Mouse (Mus musculus) layer of hippocampus, adult 8-10 months (tissue): ENCODE measurements at regions not wholly inside any gene's neighbourhood (a gene's known extent, or its start where the extent isn't known, plus 50 kb on each side); places are given as distances from the start of the nearest gene placed in this dataset.

Experiments used
- DNase-seq, 2 experiments: peaks; one replicate each; pipeline ENCODE4 v3.0.0; 2022; ENCODE audit warnings: low spot score in 2 of 2

GRCm38 (mm10) chr2:145003509-145003908 is 164.0 kb upstream of the Slc24a3 start:
- DNase-seq = no peak

- no peak for DNase-seq
Observed at GRCm38 (mm10) chr2:145010674-145011073, 156.9 kb upstream of the Slc24a3 start.

GRCm38 (mm10) chr2:145011221-145011620 is 156.3 kb upstream of the Slc24a3 start:
- DNase-seq = no peak

GRCm38 (mm10) chr2:145015951-145016350 is 151.6 kb upstream of the Slc24a3 start:
- peak; percentile 21 to 23 for DNase-seq

GRCm38 (mm10) chr2:145016939-145017338 is 150.6 kb upstream of the Slc24a3 start:
- DNase-seq = no peak

GRCm38 (mm10) chr2:145017625-145018167 is 149.9 kb upstream of the Slc24a3 start:
- no peak for DNase-seq

GRCm38 (mm10) chr2:145047743-145048142 is 119.8 kb upstream of the Slc24a3 start:
- DNase-seq = no peak

GRCm38 (mm10) chr2:145049655-145050376 is 117.7 kb upstream of the Slc24a3 start:
- DNase-seq = no peak

GRCm38 (mm10) chr2:145052405-145052804 is 115.1 kb upstream of the Slc24a3 start:
- no peak for DNase-seq

GRCm38 (mm10) chr2:145056219-145056618 is 111.3 kb upstream of the Slc24a3 start:
- peak in 1 of 2 experiments; percentile 23 for DNase-seq

GRCm38 (mm10) chr2:145056762-145057161 is 110.8 kb upstream of the Slc24a3 start:
- DNase-seq = no peak

- DNase-seq = no peak
Observed at GRCm38 (mm10) chr2:145069931-145070330, 97.6 kb upstream of the Slc24a3 start.

GRCm38 (mm10) chr2:145081926-145082325 is 85.6 kb upstream of the Slc24a3 start:
- no peak for DNase-seq

GRCm38 (mm10) chr2:145084621-145085020 is 82.9 kb upstream of the Slc24a3 start:
- DNase-seq = no peak

- no peak for DNase-seq
Observed at GRCm38 (mm10) chr2:145086118-145086517, 81.4 kb upstream of the Slc24a3 start.

- no peak for DNase-seq
Observed at GRCm38 (mm10) chr2:145103295-145103694, 64.3 kb upstream of the Slc24a3 start.

GRCm38 (mm10) chr2:145111615-145112014 is 55.9 kb upstream of the Slc24a3 start:
- DNase-seq = no peak

GRCm38 (mm10) chr2:145115043-145115442 is 52.5 kb upstream of the Slc24a3 start:
- no peak for DNase-seq
